Mouse (Mus musculus) brown adipose tissue, adult 24 weeks (tissue): Measurements from ENCODE around the gene Itm2b. TPM values are rescaled to one million over a fixed set of nuclear protein-coding genes. Genes with fewer than 3 reads are reported as not detected.
A peak's percentile ranks its signal among the peaks of the same experiment; 100 is the strongest.

Source experiments
- H3K27ac ChIP-seq: fragments of 200-500 bp; replicated peaks from 2 replicates; pipeline ENCODE4 v1.5.1; 2012; ENCODE audit warnings: low read depth, mild to moderate bottlenecking, low read length
- H3K4me1 ChIP-seq: fragments of 200-500 bp; 2 replicates; pipeline ENCODE4 v1.6.1; 2012; ENCODE audit warnings: low read length, mixed read lengths; ENCODE audit not compliant: control insufficient read depth, insufficient read depth, insufficient read length
- H3K4me3 ChIP-seq: fragments of 200-500 bp; 2 replicates; pipeline ENCODE4 v1.5.1; 2012; ENCODE audit warnings: low read depth, mild to moderate bottlenecking, low read length, moderate library complexity; ENCODE audit not compliant: insufficient read depth
- polyA plus RNA-seq: library from polyadenylated mRNA; stranded (reverse); fragments of >200 nt; gene quantifications from 2 replicates; pipeline ENCODE4 v1.2.4, GENCODE M21; 2012; ENCODE audit not compliant: missing spikeins, insufficient read depth, insufficient read length

The Itm2b gene
- polyA plus RNA-seq, 1 experiment = 1,115 TPM

- Histone ChIP-seq H3K4me1 (peaks cover 17% of the 10 kb centered on the region), H3K4me3 (peak overlapping the region; percentile 45), H3K27ac (no peak overlapping the region; the same call in 1 of the 2 replicates)
These were observed 1.3 kb downstream of the Itm2b start for GRCm38 (mm10) chr14:73383746-73384145.

- H3K4me3 ChIP-seq = peak overlapping the region; percentile 61
- H3K4me1 ChIP-seq = peaks cover 17% of the 10 kb centered on the region
- peak overlapping the region; percentile 86 for H3K27ac ChIP-seq
These were observed 2.4 kb downstream of the Itm2b start for GRCm38 (mm10) chr14:73382699-73383098.

- peak overlapping the region; percentile 8 for H3K27ac ChIP-seq
- peaks cover 22% of the 10 kb centered on the region for H3K4me1 ChIP-seq
- H3K4me3 ChIP-seq = peak overlapping the region; percentile 19
These were observed 3.5 kb downstream of the Itm2b start for GRCm38 (mm10) chr14:73381559-73381958.

- H3K4me1 ChIP-seq = peaks cover 40% of the 10 kb centered on the region
- no peak overlapping the region for H3K27ac ChIP-seq
- H3K4me3 ChIP-seq = no peak overlapping the region
These were observed 7.3 kb downstream of the Itm2b start for GRCm38 (mm10) chr14:73377804-73378203.

- Histone ChIP-seq H3K4me3 (no peak overlapping the region), H3K27ac (0 out of 2 replicates have a peak overlapping the region, but pooled peaks have one; percentile 15), H3K4me1 (peaks cover 38% of the 10 kb centered on the region)
These were observed 8.2 kb downstream of the Itm2b start for GRCm38 (mm10) chr14:73376920-73377319.

- H3K4me3 ChIP-seq = no peak overlapping the region
- 0 out of 2 replicates have a peak overlapping the region, but pooled peaks have one; percentile 36 for H3K27ac ChIP-seq
- peaks cover 33% of the 10 kb centered on the region for H3K4me1 ChIP-seq
These were observed 9.2 kb downstream of the Itm2b start for GRCm38 (mm10) chr14:73375903-73376302.

- Histone ChIP-seq H3K4me3 (no peak overlapping the region), H3K4me1 (peaks cover 31% of the 10 kb centered on the region), H3K27ac (no peak overlapping the region)
These were observed 9.6 kb downstream of the Itm2b start for GRCm38 (mm10) chr14:73375445-73375844.

GRCm38 (mm10) chr14:73374315-73374890 is 10.7 kb downstream of the Itm2b start:
- Histone ChIP-seq H3K4me3 (peak overlapping the region; percentile 13; the same call in 1 of the 2 replicates), H3K27ac (peak overlapping the region; percentile 44), H3K4me1 (peaks cover 36% of the 10 kb centered on the region)

- Histone ChIP-seq H3K4me1 (peaks cover 39% of the 10 kb centered on the region), H3K4me3 (no peak overlapping the region), H3K27ac (0 out of 2 replicates have a peak overlapping the region, but pooled peaks have one; percentile 23)
These were observed 11.5 kb downstream of the Itm2b start for GRCm38 (mm10) chr14:73373606-73374005.

- H3K4me1 ChIP-seq = peaks cover 42% of the 10 kb centered on the region
- no peak overlapping the region for H3K4me3 ChIP-seq
- H3K27ac ChIP-seq = no peak overlapping the region
These were observed 12.1 kb downstream of the Itm2b start for GRCm38 (mm10) chr14:73372990-73373389.

GRCm38 (mm10) chr14:73371577-73371976 is 13.5 kb downstream of the Itm2b start:
- H3K4me1 ChIP-seq = peaks cover 36% of the 10 kb centered on the region
- H3K4me3 ChIP-seq = no peak overlapping the region

GRCm38 (mm10) chr14:73370695-73371372 is 14.3 kb downstream of the Itm2b start:
- no peak overlapping the region for H3K4me3 ChIP-seq
- peaks cover 34% of the 10 kb centered on the region for H3K4me1 ChIP-seq
- H3K27ac ChIP-seq = 0 out of 2 replicates have a peak overlapping the region, but pooled peaks have one; percentile 4

More at GRCm38 (mm10) chr14:73371577-73371976, 13.5 kb downstream of the Itm2b start:
- no peak overlapping the region for H3K27ac ChIP-seq

GRCm38 (mm10) chr14:73370078-73370670 is 14.9 kb downstream of the Itm2b start:
- peaks cover 29% of the 10 kb centered on the region for H3K4me1 ChIP-seq
- no peak overlapping the region for H3K4me3 ChIP-seq
- peak overlapping the region; percentile 4; the same call in 1 of the 2 replicates for H3K27ac ChIP-seq

- H3K4me1 ChIP-seq = peaks cover 26% of the 10 kb centered on the region
- no peak overlapping the region for H3K27ac ChIP-seq
These were observed 15.5 kb downstream of the Itm2b start for GRCm38 (mm10) chr14:73369634-73370033.

GRCm38 (mm10) chr14:73368966-73369365 is 16.1 kb downstream of the Itm2b start:
- peaks cover 20% of the 10 kb centered on the region for H3K4me1 ChIP-seq
- H3K4me3 ChIP-seq = peak overlapping the region; percentile 21
- peak overlapping the region; percentile 53 for H3K27ac ChIP-seq

More at GRCm38 (mm10) chr14:73369634-73370033, 15.5 kb downstream of the Itm2b start:
- no peak overlapping the region for H3K4me3 ChIP-seq
